Mouse (Mus musculus): Measurements from ENCODE around the gene Catsperd. TPM values are rescaled to one million over a fixed set of nuclear protein-coding genes. Genes with fewer than 3 reads are reported as not detected.

The Catsperd gene
- total and polyA plus RNA-seq, 3 experiments: 0.46 to 1.1 TPM; not detected in 1

- TF ChIP-seq ZC3H11A (IDR thresholded peaks at IDR 0.05; ENCODE audit: low read depth, low read length) (no peak), POLR2AphosphoS5 (IDR thresholded peaks at IDR 0.05; ENCODE audit: borderline replicate concordance, low read depth, low read length) (no peak), MYC (IDR thresholded peaks at IDR 0.05; ENCODE audit: low read depth, low read length) (peak; percentile 93), ZNF384 (IDR thresholded peaks at IDR 0.05; ENCODE audit: low read depth, low read length) (no peak)
Observed at GRCm38 (mm10) chr17:56609452-56610171, 18.3 kb upstream of the Catsperd start, which contains the start of gene 2410015M20Rik (continued).

- H3K27me3 ChIP-seq (ENCODE audit: control insufficient read depth in 1 of 2, insufficient read depth in 2 of 2, low read length in 2 of 2): no peaks in the 10 kb centered on the region
- H3K79me2 ChIP-seq (ENCODE audit: control insufficient read depth, insufficient read depth, low read length, poor library complexity): peaks cover 39% of the 10 kb centered on the region
- no peak for DNase-seq (ENCODE audit: low read depth, low spot score)
- H3K36me3 ChIP-seq (ENCODE audit: control insufficient read depth in 1 of 2, insufficient read depth in 2 of 2, low read length in 2 of 2): peaks cover 2 to 7% of the 10 kb centered on the region in 2 experiments; a peak in 3 of 4 replicates
- H3K27ac ChIP-seq (ENCODE audit: control insufficient read depth, low read depth, low read length): peak overlapping the region; percentile 11
- TF ChIP-seq TCF12 (IDR thresholded peaks at IDR 0.05; ENCODE audit: low read depth, low read length): no peak
- TF ChIP-seq ZKSCAN1 (IDR thresholded peaks at IDR 0.05; ENCODE audit: low read depth, low read length): no peak
- no peak for TF ChIP-seq USF1 (IDR thresholded peaks at IDR 0.05; ENCODE audit: low read depth, low read length)
- no peak for TF ChIP-seq SIN3A (IDR thresholded peaks at IDR 0.05; ENCODE audit: low read length)
- TF ChIP-seq TAL1 (IDR thresholded peaks at IDR 0.05; ENCODE audit: low read length): no peak
- TF ChIP-seq MYC (IDR thresholded peaks at IDR 0.05; ENCODE audit: low read depth, low read length): no peak
- TF ChIP-seq POLR2A (IDR thresholded peaks at IDR 0.05; ENCODE audit: control insufficient read depth in 1 of 2, insufficient read depth in 1 of 2, low read depth in 1 of 2, low read length in 2 of 2, poor library complexity in 1 of 2): no peak
- TF ChIP-seq POLR2AphosphoS5 (IDR thresholded peaks at IDR 0.05; ENCODE audit: borderline replicate concordance, low read depth, low read length): no peak
- no peak for TF ChIP-seq KAT2A (conservative IDR thresholded peaks at IDR 0.05; ENCODE audit: low read depth, low read length)
- no peak for TF ChIP-seq TBP (IDR thresholded peaks at IDR 0.05; ENCODE audit: low read depth, low read length)
- no peak overlapping the region for H3K4me3 ChIP-seq (ENCODE audit: control insufficient read depth in 1 of 2, insufficient read depth in 1 of 2, low read depth in 2 of 2, low read length in 2 of 2)
- H3K9ac ChIP-seq (ENCODE audit: control insufficient read depth, low read depth, low read length, poor library complexity, severe bottlenecking): no peak overlapping the region
- peaks cover 0 to 13% of the 10 kb centered on the region in 2 experiments; a peak in 2 of 4 replicates for H3K4me1 ChIP-seq (ENCODE audit: control insufficient read depth in 1 of 2, insufficient read depth in 2 of 2, low read length in 2 of 2)
- no peaks in the 10 kb centered on the region for H3K9me3 ChIP-seq (replicated peaks; ENCODE audit: insufficient read depth, low read length)
Observed at GRCm38 (mm10) chr17:56611323-56611722, 16.6 kb upstream of the Catsperd start.

- Histone ChIP-seq H3K9me3 (replicated peaks; ENCODE audit: insufficient read depth, low read length) (no peaks in the 10 kb centered on the region), H3K9ac (ENCODE audit: control insufficient read depth, low read depth, low read length, poor library complexity, severe bottlenecking) (peak overlapping the region; percentile 51), H3K36me3 (ENCODE audit: control insufficient read depth in 1 of 2, insufficient read depth in 2 of 2, low read length in 2 of 2) (peaks cover 2 to 7% of the 10 kb centered on the region in 2 experiments; a peak in 3 of 4 replicates), H3K79me2 (ENCODE audit: control insufficient read depth, insufficient read depth, low read length, poor library complexity) (peaks cover 39% of the 10 kb centered on the region), H3K4me1 (ENCODE audit: control insufficient read depth in 1 of 2, insufficient read depth in 2 of 2, low read length in 2 of 2) (peaks cover 0 to 13% of the 10 kb centered on the region in 2 experiments; a peak in 2 of 4 replicates), H3K27me3 (ENCODE audit: control insufficient read depth in 1 of 2, insufficient read depth in 2 of 2, low read length in 2 of 2) (no peaks in the 10 kb centered on the region), H3K27ac (ENCODE audit: control insufficient read depth, low read depth, low read length) (peak overlapping the region; percentile 78), H3K4me3 (ENCODE audit: control insufficient read depth in 1 of 2, insufficient read depth in 1 of 2, low read depth in 2 of 2, low read length in 2 of 2) (peak overlapping the region; percentile 46 to 63)
- peak; percentile 96 for DNase-seq (ENCODE audit: low read depth, low spot score)
- peak; percentile 85 for TF ChIP-seq MXI1 (IDR thresholded peaks at IDR 0.05; ENCODE audit: low read depth, low read length)
- TF ChIP-seq MEF2A (IDR thresholded peaks at IDR 0.05; ENCODE audit: extremely low read depth, insufficient replicate concordance, low read depth, low read length, poor library complexity, severe bottlenecking): no peak
- no peak for TF ChIP-seq MAZ (IDR thresholded peaks at IDR 0.05; ENCODE audit: low read depth, low read length)
- TF ChIP-seq USF2 (IDR thresholded peaks at IDR 0.05; ENCODE audit: borderline replicate concordance in 1 of 2, insufficient read depth in 1 of 2, low read depth in 1 of 2, low read length in 2 of 2): no peak
- TF ChIP-seq ZKSCAN1 (IDR thresholded peaks at IDR 0.05; ENCODE audit: low read depth, low read length): no peak
- peak; percentile 83; the same call in 1 of the 2 replicates for TF ChIP-seq MYC (IDR thresholded peaks at IDR 0.05; ENCODE audit: low read depth, low read length)
- TF ChIP-seq TBP (IDR thresholded peaks at IDR 0.05; ENCODE audit: low read depth, low read length): peak; percentile 35; the same call in 1 of the 2 replicates
- peak; percentile 68 for TF ChIP-seq NELFE (IDR thresholded peaks at IDR 0.05; ENCODE audit: low read depth, low read length)
- TF ChIP-seq ELF1 (IDR thresholded peaks at IDR 0.05; ENCODE audit: low read depth, low read length): no peak
- no peak for TF ChIP-seq EP300 (IDR thresholded peaks at IDR 0.05; ENCODE audit: low read depth in 1 of 2, low read length in 2 of 2)
- no peak for TF ChIP-seq CHD1 (IDR thresholded peaks at IDR 0.05; ENCODE audit: low read depth, low read length)
- no peak for TF ChIP-seq JUND (IDR thresholded peaks at IDR 0.05; ENCODE audit: low read depth, low read length)
- TF ChIP-seq USF1 (IDR thresholded peaks at IDR 0.05; ENCODE audit: low read depth, low read length): no peak
- TF ChIP-seq POLR2AphosphoS5 (IDR thresholded peaks at IDR 0.05; ENCODE audit: borderline replicate concordance, low read depth, low read length): no peak
- peak; percentile 89 for TF ChIP-seq POLR2AphosphoS2 (IDR thresholded peaks at IDR 0.05; ENCODE audit: low read length)
- no peak for TF ChIP-seq MYB (IDR thresholded peaks at IDR 0.05; ENCODE audit: low read depth, low read length)
- TF ChIP-seq ZMIZ1 (IDR thresholded peaks at IDR 0.05; ENCODE audit: low read depth, low read length): no peak; the same call in 1 of the 2 replicates
- TF ChIP-seq TAL1 (IDR thresholded peaks at IDR 0.05; ENCODE audit: low read length): no peak
- TF ChIP-seq SIN3A (IDR thresholded peaks at IDR 0.05; ENCODE audit: low read length): peak; percentile 65; the same call in 1 of the 2 replicates
Observed at GRCm38 (mm10) chr17:56611861-56612564, 15.9 kb upstream of the Catsperd start.

Data from MEL (cell line).